Mouse (Mus musculus) embryo, embryonic 10 days (tissue): ENCODE measurements around the gene Dapk3.
A peak's percentile ranks its signal among the peaks of the same experiment; 100 is the strongest.
"Not testable (repeated sequence)": the region's sequence is repeated elsewhere in the genome, so short reads cannot be mapped to it uniquely, and the experiment has no call there.

ENCODE experiments used
- DNase-seq: peaks from one replicate; pipeline ENCODE4 v3.0.0-alpha.2; 2015; ENCODE audit warnings: low spot score

The Dapk3 gene

DNA sequence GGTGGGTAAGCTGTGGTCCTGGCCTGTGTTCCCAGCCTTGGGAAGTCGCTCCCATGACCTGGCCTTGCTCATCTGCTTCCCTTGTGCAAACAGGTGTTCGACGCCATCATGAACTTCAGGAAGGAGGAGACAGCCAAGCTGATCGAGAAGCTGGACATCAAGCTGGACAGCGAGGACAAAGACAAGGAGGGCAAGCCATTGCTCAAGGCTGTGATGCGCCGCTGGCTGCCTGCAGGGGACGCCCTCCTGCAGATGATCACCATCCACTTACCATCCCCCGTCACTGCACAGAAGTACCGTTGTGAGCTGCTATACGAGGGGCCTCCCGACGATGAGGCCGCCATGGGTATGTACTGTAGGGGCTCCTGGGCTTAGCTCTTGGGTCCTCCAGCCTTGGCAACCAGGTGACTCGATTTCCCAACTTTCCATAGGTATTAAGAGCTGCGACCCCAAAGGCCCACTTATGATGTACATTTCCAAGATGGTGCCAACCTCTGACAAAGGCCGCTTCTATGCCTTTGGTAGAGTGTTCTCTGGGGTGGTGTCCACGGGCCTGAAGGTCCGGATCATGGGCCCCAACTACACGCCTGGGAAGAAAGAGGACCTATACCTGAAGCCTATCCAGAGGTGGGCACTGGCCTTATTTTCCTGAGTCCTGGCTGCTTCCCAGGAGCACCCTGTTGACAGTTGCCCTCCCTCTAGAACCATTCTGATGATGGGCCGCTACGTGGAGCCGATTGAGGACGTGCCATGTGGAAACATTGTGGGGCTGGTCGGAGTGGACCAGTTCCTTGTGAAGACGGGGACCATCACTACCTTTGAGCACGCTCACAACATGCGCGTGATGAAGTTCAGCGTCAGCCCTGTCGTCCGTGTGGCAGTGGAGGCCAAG is 3.1 kb upstream of the Dapk3 start:
- DNase-seq, result no peak

GRCm38 (mm10) chr10:81180946-81181345 is 1.9 kb upstream of the Dapk3 start:
- no peak for DNase-seq

DNA sequence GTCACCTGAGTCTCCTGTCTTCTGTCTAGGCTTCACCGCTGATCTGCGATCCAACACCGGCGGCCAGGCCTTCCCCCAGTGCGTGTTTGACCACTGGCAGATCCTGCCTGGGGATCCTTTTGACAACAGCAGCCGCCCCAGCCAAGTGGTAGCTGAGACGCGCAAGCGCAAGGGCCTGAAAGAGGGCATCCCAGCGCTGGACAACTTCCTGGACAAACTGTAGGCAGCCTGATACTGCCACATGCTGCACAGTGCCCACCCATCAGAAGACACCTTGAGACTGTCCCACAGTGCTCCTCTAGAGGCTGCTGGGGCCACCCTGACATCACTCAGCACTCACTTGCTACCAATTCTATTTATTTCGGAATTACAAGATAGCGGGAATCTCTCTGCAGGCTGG is 945 bp upstream of the Dapk3 start:
- DNase-seq, result not testable (repeated sequence)

GRCm38 (mm10) chr10:81183805-81184204 is 1.0 kb downstream of the Dapk3 start, which contains the start of gene 4930442H23Rik:
Gene 4930442H23Rik (minus strand): TSS chr10:81183849.
- DNase-seq, result no peak

DNA sequence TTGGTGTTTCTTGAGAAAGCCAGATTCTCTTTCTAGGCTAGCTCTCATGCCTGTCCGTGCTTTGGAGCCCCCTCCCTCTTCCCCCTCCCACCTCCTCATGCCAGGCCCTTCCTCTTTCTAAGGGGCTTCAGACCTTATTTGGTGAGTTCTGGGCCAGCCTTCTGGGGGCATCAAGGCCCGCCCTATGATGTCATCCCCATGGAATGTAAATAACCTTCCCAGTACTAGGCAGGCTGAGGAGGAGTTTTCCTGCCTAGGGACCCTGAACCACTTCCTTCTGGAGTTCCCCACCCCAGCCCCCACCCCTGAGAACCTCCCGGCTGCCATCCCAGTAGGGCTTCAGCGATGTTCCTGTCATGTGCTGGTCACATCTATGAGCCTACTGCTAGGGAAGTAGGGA is 2.0 kb downstream of the Dapk3 start:
- peak; percentile 70 for DNase-seq

- no peak for DNase-seq
Observed at GRCm38 (mm10) chr10:81187161-81187560, 4.4 kb downstream of the Dapk3 start.

GRCm38 (mm10) chr10:81189821-81190220 is 7.0 kb downstream of the Dapk3 start:
- no peak for DNase-seq

GRCm38 (mm10) chr10:81190236-81190911 is 7.6 kb downstream of the Dapk3 start:
- peak; percentile 69 for DNase-seq

DNA sequence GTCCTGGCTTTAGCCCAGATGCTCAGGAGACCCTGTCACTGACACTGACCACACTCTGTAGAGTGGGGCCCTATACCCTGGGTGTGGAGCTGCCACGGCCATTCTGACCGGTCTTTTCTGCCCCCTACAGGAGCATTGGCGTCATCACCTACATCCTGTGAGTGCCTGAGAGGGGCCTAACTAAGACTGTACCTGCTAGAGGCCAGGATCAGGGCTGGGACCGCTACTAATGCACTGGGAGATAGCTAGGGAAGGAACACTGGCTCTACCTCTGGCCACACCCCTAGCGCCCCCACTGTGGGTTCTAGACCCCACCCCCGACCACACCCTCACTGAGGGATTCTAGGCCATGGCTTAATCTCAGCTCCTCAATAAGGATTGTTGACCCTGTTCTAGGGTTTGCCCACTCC is 8.1 kb downstream of the Dapk3 start:
- DNase-seq, result no peak

DNA sequence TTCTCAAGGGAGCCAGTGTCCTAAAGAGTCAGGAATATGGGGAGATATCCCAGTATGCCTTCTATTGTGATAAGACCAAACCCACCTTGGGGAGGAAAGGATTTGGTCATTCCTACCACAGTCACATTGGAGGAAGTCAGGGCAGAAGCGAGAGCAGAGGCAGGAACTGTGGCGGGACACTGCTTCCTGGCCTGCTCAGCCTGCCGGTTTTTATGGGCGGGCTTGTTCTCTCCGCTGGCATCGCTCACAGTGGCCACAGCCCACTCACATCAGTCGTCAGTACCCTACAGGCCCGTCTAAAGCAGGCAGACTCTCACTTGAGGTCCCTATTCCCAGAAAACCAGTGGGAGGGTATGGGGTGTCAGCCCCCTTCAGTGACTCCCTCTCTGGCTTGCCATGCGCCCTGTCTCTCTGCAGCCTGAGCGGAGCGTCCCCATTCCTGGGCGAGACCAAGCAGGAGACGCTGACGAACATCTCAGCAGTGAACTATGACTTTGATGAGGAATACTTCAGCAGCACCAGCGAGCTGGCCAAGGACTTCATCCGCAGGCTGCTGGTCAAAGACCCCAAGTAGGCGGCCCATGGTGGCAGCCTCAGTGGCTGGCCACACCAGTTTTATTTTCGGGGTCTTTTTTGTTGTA is 8.7 kb downstream of the Dapk3 start:
- no peak for DNase-seq

- DNase-seq, result peak; percentile 83
Observed at GRCm38 (mm10) chr10:81192270-81192967, 9.6 kb downstream of the Dapk3 start.

DNA sequence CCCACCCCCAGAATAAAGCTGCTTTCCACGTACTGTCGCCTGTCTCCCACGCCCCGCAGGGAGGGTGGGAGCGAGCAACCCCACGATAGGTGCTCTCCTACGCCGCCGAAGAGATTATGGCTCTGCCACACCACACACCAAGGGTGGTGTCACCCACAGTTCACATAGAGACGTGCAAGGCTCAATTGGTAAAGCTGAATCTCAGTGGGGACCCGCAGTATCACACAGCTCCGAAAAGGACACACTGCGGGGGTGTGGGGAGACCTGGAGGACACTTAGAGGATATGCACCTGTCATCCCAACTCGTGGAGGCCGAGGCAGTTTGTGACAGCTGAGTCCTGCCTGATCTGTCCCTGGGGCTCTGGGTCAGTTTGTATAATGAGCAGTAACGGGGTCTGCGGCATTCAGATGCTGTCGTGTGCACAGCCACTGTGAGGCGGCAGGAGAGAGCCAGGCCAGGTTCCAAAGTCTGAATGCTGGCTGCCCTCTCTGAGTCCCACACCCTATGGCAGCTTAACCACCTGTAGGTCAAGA is 10.2 kb downstream of the Dapk3 start:
- peak; percentile 37 for DNase-seq

GRCm38 (mm10) chr10:81193991-81194774 is 11.4 kb downstream of the Dapk3 start:
- no peak for DNase-seq

- no peak for DNase-seq
Observed at GRCm38 (mm10) chr10:81195300-81195699, 12.5 kb downstream of the Dapk3 start.

DNA sequence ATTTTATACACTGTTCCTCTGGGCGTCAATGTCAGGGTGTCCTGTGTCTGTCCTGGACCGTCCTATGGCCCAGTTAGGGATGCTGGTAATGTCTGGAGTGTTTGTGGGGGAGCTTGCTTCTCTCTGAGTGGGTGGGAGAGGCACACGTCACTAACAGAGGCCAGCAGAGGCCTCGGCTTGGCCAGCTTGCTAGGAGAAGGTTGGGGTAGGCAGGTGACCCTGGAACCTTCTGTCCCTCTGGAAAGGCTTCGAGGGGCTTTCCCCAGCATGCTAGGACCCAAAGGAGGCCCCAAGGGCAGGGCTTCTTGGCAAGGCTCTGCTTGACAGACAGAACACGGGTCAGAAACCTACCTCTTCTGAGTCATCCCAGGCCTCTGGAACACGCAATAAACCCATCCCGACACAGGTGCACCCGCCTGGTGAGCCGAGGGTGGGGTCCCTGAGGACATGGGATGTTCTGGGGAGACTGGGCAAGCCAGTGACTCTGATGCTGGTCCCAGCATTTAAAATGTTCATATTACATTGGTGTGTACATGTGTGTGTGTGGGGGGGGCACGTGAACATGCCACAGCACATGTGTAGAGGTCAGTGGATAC is 13.8 kb downstream of the Dapk3 start:
- no peak for DNase-seq

DNA sequence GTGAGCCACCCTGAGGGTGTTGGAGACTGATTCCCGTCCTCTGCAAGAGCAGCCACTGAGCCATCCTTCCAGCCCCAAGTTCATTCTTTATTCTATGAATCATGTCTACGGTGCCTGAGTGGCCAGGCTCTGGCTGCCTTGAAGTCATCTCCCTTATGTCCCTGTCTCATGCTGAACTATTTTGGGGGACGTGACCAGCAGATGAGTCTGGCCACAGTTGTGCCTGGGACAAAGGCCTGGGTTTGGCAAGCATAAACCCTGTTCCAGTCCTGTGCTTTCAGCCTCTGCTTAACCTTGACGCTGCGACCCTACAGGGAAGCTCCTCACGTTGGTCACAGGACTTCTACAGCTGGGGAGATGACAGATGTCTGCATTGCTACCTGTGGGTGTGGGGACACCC is 14.5 kb downstream of the Dapk3 start:
- no peak for DNase-seq

GRCm38 (mm10) chr10:81198230-81198629 is 15.4 kb downstream of the Dapk3 start:
- peak; percentile 74 for DNase-seq

DNA sequence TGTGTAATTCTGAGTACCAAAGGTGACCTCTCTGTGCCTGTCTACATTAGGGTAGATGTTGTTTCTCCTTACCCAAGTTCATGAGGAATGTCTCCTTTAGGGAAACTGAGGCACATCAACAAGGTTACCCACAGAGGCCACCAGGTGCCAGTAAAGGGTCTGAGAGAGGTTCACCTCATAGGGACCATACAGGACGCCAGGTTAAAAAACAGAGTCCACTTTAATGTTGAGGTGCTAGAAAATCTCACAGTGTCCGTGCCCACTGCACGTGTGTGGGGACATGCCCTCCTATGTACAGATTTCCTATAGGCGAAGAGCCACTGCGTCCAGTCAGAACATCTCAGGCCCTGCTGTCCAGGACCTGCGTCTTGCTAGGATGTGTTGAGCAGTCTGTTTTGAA is 16.2 kb downstream of the Dapk3 start:
- DNase-seq, result no peak

DNA sequence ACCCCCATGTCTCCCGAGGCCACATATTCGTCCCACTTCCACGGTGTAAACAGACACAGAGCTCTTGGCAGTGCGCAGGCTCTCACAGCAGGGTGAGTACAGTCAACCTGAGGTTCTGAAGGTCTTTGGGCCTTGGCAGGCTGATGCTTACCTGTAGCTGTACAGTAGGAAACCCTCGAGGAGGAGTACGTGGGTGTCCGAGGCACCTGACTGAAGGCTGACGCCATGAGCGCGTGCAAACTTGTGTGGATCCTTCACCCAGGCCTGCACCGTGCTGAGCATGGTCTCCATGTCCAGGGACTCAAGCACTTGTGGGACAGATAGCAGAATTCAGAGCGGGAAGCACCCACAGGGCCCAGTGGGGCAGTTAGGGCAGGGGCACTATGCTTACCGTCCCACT is 17.3 kb downstream of the Dapk3 start:
- DNase-seq, result no peak

DNA sequence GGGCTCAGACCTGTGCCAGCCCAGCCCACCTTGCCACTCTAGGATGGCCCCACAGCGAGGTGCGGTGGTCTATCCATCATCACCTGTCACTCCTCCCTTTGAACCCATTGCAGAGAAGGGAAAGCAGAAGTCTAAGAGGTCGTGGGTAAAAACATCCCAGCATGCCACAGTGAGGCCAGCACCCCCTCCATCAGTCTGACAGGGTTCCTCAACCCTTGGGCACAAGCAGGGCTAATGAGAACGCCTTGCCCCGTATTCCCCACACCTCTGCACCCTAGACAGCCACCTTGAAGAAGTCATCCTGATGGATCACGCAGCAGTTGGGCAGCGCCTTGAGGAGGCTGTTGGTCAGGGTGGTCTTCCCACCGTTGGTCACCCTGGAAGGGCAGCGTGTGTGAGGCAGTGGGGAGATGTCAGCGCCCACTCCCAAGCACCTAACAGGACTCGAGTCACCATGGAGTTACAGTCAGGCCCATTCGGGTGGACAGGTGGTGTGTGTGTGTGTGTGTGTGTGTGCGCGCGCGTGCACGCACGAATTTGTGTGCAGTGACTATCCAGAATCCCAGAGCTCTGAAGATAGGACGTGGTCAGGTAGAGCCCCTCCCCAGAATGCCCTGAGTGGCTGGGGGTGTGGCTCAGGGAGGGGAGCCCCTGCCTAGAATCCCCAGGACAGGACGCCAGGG is 17.9 kb downstream of the Dapk3 start:
- no peak for DNase-seq
